In the genomic region with DNA sequence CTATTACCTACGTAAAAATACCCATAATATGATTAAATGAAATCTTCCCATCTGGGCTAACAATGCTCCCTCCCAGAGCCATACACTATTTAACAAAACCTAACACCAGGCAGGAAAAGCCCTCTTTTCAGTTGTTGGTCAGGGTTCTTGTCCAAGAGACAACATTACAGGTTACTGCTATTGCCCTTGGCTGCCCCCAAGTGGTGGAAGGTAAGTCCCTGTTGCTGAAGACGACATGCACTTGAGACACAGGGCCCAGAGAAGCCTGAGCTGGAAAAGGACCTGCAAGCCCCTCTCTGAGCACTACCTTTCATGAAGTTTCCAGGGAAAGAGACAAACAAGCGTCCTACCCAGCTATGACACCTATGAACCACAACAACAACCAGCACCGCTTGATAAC, we compare ENCODE assay signal across 7 mouse cellular contexts. TPM values are rescaled to one million over a fixed set of nuclear protein-coding genes. Genes with fewer than 3 reads are reported as not detected.
A peak's percentile ranks its signal among the peaks of the same experiment; 100 is the strongest.
DNase-seq lines count a peak whose midpoint lies in the region; ATAC-seq and TF ChIP-seq lines count a peak whose summit lies in the region.

No protein-coding gene starts in this region.

- peaks cover 4 to 5% of the 10 kb centered on the region in 2 experiments; a peak in 2 of 4 replicates for H3K4me1 ChIP-seq in liver, embryonic 14.5 days (replicated peaks; ENCODE audit: control insufficient read depth in 2 of 2, insufficient read depth in 2 of 2, low read length in 1 of 2)

- peaks cover 5% of the 10 kb centered on the region for H3K36me3 ChIP-seq in liver, embryonic 14.5 days (replicated peaks; ENCODE audit: control insufficient read depth, insufficient read depth, low read depth)

- H3K4me3 ChIP-seq in liver, embryonic 14.5 days (ENCODE audit: insufficient read depth in 1 of 2, low read depth in 2 of 2, low read length in 2 of 2), result no peak overlapping the region

- no peak for TF ChIP-seq EP300 in liver, embryonic 14.5 days (IDR thresholded peaks at IDR 0.05; ENCODE audit: low read depth)

- H3K9me3 ChIP-seq in liver, embryonic 14.5 days (ENCODE audit: control insufficient read depth, low read length), result no peaks in the 10 kb centered on the region

- peak; percentile 62 to 74 for DNase-seq in left cerebral cortex, adult 18-20 months (ENCODE audit: low spot score in 2 of 2)
- DNase-seq in left cerebral cortex, adult 8-10 months (ENCODE audit: low spot score in 2 of 2), result no peak
- DNase-seq in MN1 (ENCODE audit: low spot score), result peak; percentile 69
- peak; percentile 53 for DNase-seq in c-Kit-positive CD71-negative TER-119-negative erythroid progenitor cells, embryonic 14.5 days (ENCODE audit: low read depth)
- DNase-seq in frontal cortex, postnatal 36 days (ENCODE audit: low spot score in 2 of 2), result peak; percentile 35 to 64
- peak; percentile 24 to 41 (median 30) for DNase-seq in liver, embryonic 14.5 days (ENCODE audit: low read depth in 3 of 3, low spot score in 3 of 3)
- peak; percentile 73 for DNase-seq in right cerebral cortex, postnatal 14 days

- 47% methylated on average over 4 of the region's 4 CpGs for WGBS in liver, embryonic 14.5 days (ENCODE audit: insufficient replicate concordance)

- H3K27me3 ChIP-seq in liver, embryonic 14.5 days (ENCODE audit: control insufficient read depth, insufficient read depth, low read length), result no peaks in the 10 kb centered on the region

- no peak for ATAC-seq in liver, embryonic 14.5 days (ENCODE audit: insufficient read depth)

- no peak overlapping the region for H3K4me2 ChIP-seq in liver, embryonic 14.5 days (ENCODE audit: low read depth)

- peak; percentile 82 for TF ChIP-seq CTCF in liver, embryonic 14.5 days (IDR thresholded peaks at IDR 0.05; ENCODE audit: low read depth)

- H3K27ac ChIP-seq in liver, embryonic 14.5 days, result no peak overlapping the region

- H3K9ac ChIP-seq in liver, embryonic 14.5 days (replicated peaks), result no peak overlapping the region

RNA-seq across cellular contexts. Expression of a gene that starts 6.5 kb away (rescaled TPM):
- 10 to 100 TPM; 44.3 to 46.2 TPM for total RNA-seq in left cerebral cortex, adult 18-20 months (2021)
- 10 to 100 TPM; 45.4 to 51.0 (median 48.1) TPM for total RNA-seq in left cerebral cortex, adult 8-10 months (2022)
- 5.6 and 7.2 TPM in 2 replicates for polyA plus RNA-seq in liver, embryonic 14.5 days (2012; rRNA removed)
- 4.7 and 4.8 TPM in 2 replicates for polyA plus RNA-seq in liver, embryonic 14.5 days (2014; fragmentation: Nextera tagmentation; extraction: Ambion mirVana)

RNA-seq across cellular contexts. Expression of a gene that starts 46.0 kb away (rescaled TPM):
- 10 to 100 TPM; 30.5 to 32.5 TPM for total RNA-seq in left cerebral cortex, adult 18-20 months (2021)
- total RNA-seq in left cerebral cortex, adult 8-10 months (2022), result 10 to 100 TPM; 30.4 to 37.7 (median 35.3) TPM
- polyA plus RNA-seq in liver, embryonic 14.5 days (2012; rRNA removed), result 21.9 and 23.5 TPM in 2 replicates
- 18.2 and 21.4 TPM in 2 replicates for polyA plus RNA-seq in liver, embryonic 14.5 days (2014; fragmentation: Nextera tagmentation; extraction: Ambion mirVana)

Comparison
In these comparisons a context has a peak if more than half of its experiments do, and no peak if none do; other contexts are left out.
1. DNase-seq: peak in left cerebral cortex, adult 18-20 months (2 of 2), MN1 (single experiment), c-Kit-positive CD71-negative TER-119-negative erythroid progenitor cells, embryonic 14.5 days (single experiment), frontal cortex, postnatal 36 days (2 of 2), liver, embryonic 14.5 days (3 of 3) and right cerebral cortex, postnatal 14 days (single experiment); none in left cerebral cortex, adult 8-10 months (0 of 2).